Mouse (Mus musculus) adipose tissue, adult 10 weeks (tissue): ENCODE data around the gene Cmtr2. TPM values are rescaled to one million over a fixed set of nuclear protein-coding genes. Genes with fewer than 3 reads are reported as not detected.

Experiments used
- polyA plus RNA-seq: library from polyadenylated mRNA; stranded (reverse); fragments of 350-450 nt; fragmentation: Illumina TruSeq; extraction: RNeasy Lipid Tissue Mini Kit (QIAGEN cat#74804); gene quantifications from one replicate; pipeline ENCODE4 v1.2.3, GENCODE M21; 2014; ENCODE audit warnings: low read depth, low replicate concordance

Gene Cmtr2
- polyA plus RNA-seq = 4.3 TPM

DNA sequence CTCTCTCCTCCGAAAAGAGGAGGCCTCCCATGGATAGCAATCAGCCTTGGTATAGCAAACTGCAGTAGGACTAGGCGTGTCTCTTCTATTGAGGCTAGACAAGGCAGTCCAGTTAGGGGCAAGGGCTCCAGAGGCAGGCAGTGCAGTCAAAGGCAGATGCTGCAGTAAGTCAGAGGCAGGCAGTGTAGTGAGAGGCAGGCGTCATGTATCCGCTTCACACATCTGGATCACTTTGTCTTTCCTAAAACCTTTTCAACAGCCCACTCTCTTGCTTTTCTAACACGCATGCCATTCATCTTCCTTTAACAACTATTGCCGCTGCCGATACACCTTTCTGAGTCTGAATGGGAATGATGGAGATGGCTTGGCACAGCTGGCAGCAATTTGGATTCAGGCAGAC lies at the start of gene Cmtr2:
TSS of gene Cmtr2 (plus strand) at position 301 of the 400 bp plus-strand sequence.

DNA sequence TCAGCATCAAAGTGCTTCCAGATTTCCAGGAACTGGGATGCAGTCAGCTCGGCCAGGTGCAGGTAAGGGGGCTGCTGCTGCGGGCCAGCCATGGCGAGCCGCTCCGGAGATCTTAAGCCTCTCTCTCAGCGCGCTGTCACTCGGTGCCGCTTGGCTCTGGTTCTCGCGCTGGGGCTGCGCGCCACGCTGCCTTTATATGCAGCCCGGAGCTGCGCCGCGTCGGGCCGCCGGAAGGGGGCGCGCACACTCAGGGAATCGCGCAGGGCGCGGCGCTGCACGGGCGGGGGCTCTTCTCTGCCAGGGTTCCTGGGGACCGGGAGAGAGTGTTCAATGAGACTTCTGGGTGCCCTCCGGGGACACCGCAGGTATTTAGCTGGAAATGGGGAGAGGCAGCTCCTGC lies 47.4 kb upstream of the Cmtr2 start, which contains the start of gene Calb2:
TSS of gene Calb2 (minus strand) at position 165 of the 400 bp plus-strand sequence.

GRCm38 (mm10) chr8:110266741-110267140 lies 51.3 kb downstream of the Cmtr2 start, which contains the start of gene Hydin:
Hydin (plus strand) TSS chr8:110266977.

Other genes starting within 250 kb of the Cmtr2 start
- 0.48 TPM for gene Tat, start 225.2 kb upstream of the Cmtr2 start, polyA plus RNA-seq
- gene Chst4, start 175.9 kb upstream of the Cmtr2 start, polyA plus RNA-seq = 3.2 TPM
- gene Zfp612, start 135.9 kb upstream of the Cmtr2 start, polyA plus RNA-seq = 11.3 TPM
- gene Gm21964, start 114.5 kb upstream of the Cmtr2 start, polyA plus RNA-seq = not detected
- gene Gm17720, start 112.9 kb upstream of the Cmtr2 start, polyA plus RNA-seq = not detected
- not detected for gene Calb2, start 47.5 kb upstream of the Cmtr2 start, polyA plus RNA-seq
- 1.5 TPM for gene Hydin, start 51.3 kb downstream of the Cmtr2 start, polyA plus RNA-seq